ENCODE assay signal across 8 mouse cellular contexts in the genomic region with DNA sequence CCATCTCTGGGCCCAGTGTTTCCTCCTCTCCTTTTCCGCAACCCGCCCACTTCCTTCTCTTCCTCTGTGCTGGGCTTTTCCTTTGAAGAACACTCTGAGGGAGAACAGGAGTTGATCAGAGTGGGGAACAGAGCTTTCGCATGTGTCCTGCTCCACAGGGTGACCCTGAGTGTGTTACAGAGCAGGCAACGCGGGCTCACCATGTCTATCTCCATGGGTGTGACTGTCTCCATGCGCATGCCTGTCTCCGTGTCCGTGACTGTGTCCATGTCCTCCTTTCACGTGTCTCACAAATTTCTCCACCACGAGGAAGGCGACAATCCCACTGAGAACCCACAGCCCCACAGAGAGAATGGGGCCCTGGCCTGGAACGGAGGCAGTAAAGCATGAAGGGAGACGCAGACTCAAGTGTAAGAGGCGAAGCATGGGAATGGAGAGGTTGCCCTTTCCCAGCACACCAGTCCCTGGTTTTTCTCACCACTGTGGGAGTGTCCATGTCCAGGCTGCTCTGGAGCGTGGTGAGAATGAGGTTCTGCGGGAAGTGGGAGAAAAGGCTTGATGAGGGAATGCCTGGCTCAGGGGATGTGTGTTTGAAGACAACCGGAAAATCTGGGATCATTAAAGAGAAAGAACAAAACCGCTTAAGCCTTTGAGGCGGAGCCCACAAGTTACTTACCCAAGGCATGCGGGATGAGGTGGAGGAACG. TPM values are rescaled to one million over a fixed set of nuclear protein-coding genes. Genes with fewer than 3 reads are reported as not detected.
A peak's percentile ranks its signal among the peaks of the same experiment; 100 is the strongest.
DNase-seq lines count a peak whose midpoint lies in the region; TF ChIP-seq lines count a peak whose summit lies in the region.

No protein-coding gene starts in this region.

- H3K9me3 ChIP-seq in E14TG2a.4 (ENCODE audit: low read length): no peaks in the 10 kb centered on the region
- H3K9me3 ChIP-seq in limb, embryonic 10.5 days (replicated peaks): no peaks in the 10 kb centered on the region

- H3K27me3 ChIP-seq in E14TG2a.4 (ENCODE audit: insufficient read depth, low read length): peaks cover 17% of the 10 kb centered on the region
- no peaks in the 10 kb centered on the region for H3K27me3 ChIP-seq in limb, embryonic 10.5 days (ENCODE audit: low read depth, poor library complexity, severe bottlenecking)

- H3K4me3 ChIP-seq in E14TG2a.4 (replicated peaks; ENCODE audit: low read length): peak overlapping the region; percentile 99
- H3K4me3 ChIP-seq in embryonic fibroblast, embryonic 13.5 days (ENCODE audit: insufficient read depth, low read length): peak overlapping the region; percentile 75
- H3K4me3 ChIP-seq in limb, embryonic 10.5 days: peak overlapping the region; percentile 77
- H3K4me3 ChIP-seq in olfactory bulb, adult 2 months (ENCODE audit: insufficient read depth, low read depth, low read length): peak overlapping the region; percentile 59

- peaks cover 76% of the 10 kb centered on the region for H3K4me1 ChIP-seq in E14TG2a.4 (replicated peaks; ENCODE audit: low read depth, low read length)
- H3K4me1 ChIP-seq in embryonic fibroblast, embryonic 13.5 days (ENCODE audit: control insufficient read depth, insufficient read depth, low read length): peaks cover 24% of the 10 kb centered on the region
- H3K4me1 ChIP-seq in limb, embryonic 10.5 days: peaks cover 77% of the 10 kb centered on the region
- H3K4me1 ChIP-seq in olfactory bulb, adult 2 months (ENCODE audit: control insufficient read depth, insufficient read depth, low read length): peaks cover 63% of the 10 kb centered on the region

- TF ChIP-seq POLR2A in embryonic fibroblast, embryonic 13.5 days (IDR thresholded peaks at IDR 0.05; ENCODE audit: low read depth, low read length): 0 out of 2 replicates have a peak, but pooled peaks have one; percentile 27
- TF ChIP-seq POLR2A in olfactory bulb, adult 2 months (IDR thresholded peaks at IDR 0.05; ENCODE audit: insufficient read depth, low read depth, low read length): no peak

- peaks cover 51% of the 10 kb centered on the region for H3K36me3 ChIP-seq in E14TG2a.4 (ENCODE audit: insufficient read depth, low read length)
- H3K36me3 ChIP-seq in limb, embryonic 10.5 days: peaks cover 51% of the 10 kb centered on the region

- WGBS in limb, embryonic 10.5 days: 86% methylated on average over 21 of the region's 21 CpGs
- 67% methylated on average over 21 of the region's 21 CpGs for WGBS in olfactory bulb, adult 2 months

- peak overlapping the region; percentile 86 for H3K27ac ChIP-seq in embryonic fibroblast, embryonic 13.5 days (ENCODE audit: insufficient read depth, low read length)
- peak overlapping the region; percentile 96 for H3K27ac ChIP-seq in limb, embryonic 10.5 days
- no peak overlapping the region for H3K27ac ChIP-seq in olfactory bulb, adult 2 months (ENCODE audit: insufficient read depth, low read depth, low read length)

- TF ChIP-seq CTCF in E14TG2a.4 (conservative IDR thresholded peaks at IDR 0.05; ENCODE audit: low read length): no peak
- TF ChIP-seq CTCF in embryonic fibroblast, embryonic 13.5 days (IDR thresholded peaks at IDR 0.05; ENCODE audit: borderline replicate concordance, insufficient read depth, low read length): no peak
- TF ChIP-seq CTCF in olfactory bulb, adult 2 months (IDR thresholded peaks at IDR 0.05; ENCODE audit: insufficient read depth, low read depth, low read length): no peak

- peak; percentile 6 for DNase-seq in gastrocnemius, postnatal 25 days
- DNase-seq in gastrocnemius, adult 8-10 months (ENCODE audit: low spot score in 2 of 2): no peak
- no peak for DNase-seq in limb, embryonic 10.5 days (ENCODE audit: low spot score)
- DNase-seq in frontal cortex, adult 2 months (ENCODE audit: extremely low spot score in 1 of 2, low spot score in 1 of 2): no peak
- DNase-seq in frontal cortex, postnatal 36 days (ENCODE audit: low spot score in 2 of 2): no peak

RNA-seq across cellular contexts. Expression of a gene that starts 1.4 kb away (rescaled TPM):
- total RNA-seq in gastrocnemius, postnatal 25 days (2021): 10 to 100 TPM; 41.5 to 45.7 TPM
- total RNA-seq in gastrocnemius, adult 8-10 months (2022): 10 to 100 TPM; 44.2 to 63.5 (median 49.3) TPM
- polyA plus RNA-seq in embryonic fibroblast, embryonic 13.5 days (2011; ENCODE audit: insufficient read length, low read depth, missing spikeins): 181 and 191 TPM in 2 replicates
- 196 TPM in 2 replicates for polyA plus RNA-seq in limb, embryonic 10.5 days (2016; fragmentation: Nextera tagmentation; extraction: Ambion mirVana)
- polyA plus RNA-seq in olfactory bulb, adult 2 months (2012; ENCODE audit: insufficient read depth, insufficient read length, low replicate concordance, missing spikeins): not detected in 2 replicates
- 101 and 102 TPM in 2 replicates for polyA plus RNA-seq in frontal cortex, adult 2 months (2012; rRNA removed)

RNA-seq across cellular contexts. Expression of a gene that starts 1.6 kb away (rescaled TPM):
- 10 to 100 TPM; 34.9 to 36.3 TPM for total RNA-seq in gastrocnemius, postnatal 25 days (2021)
- 10 to 100 TPM; 36.8 to 39.3 (median 38.8) TPM for total RNA-seq in gastrocnemius, adult 8-10 months (2022)
- polyA plus RNA-seq in embryonic fibroblast, embryonic 13.5 days (2011; ENCODE audit: insufficient read length, low read depth, missing spikeins): 24.8 and 26.1 TPM in 2 replicates
- polyA plus RNA-seq in limb, embryonic 10.5 days (2016; fragmentation: Nextera tagmentation; extraction: Ambion mirVana): 49.9 and 51.0 TPM in 2 replicates
- not detected in 2 replicates for polyA plus RNA-seq in olfactory bulb, adult 2 months (2012; ENCODE audit: insufficient read depth, insufficient read length, low replicate concordance, missing spikeins)
- 69.5 and 79.4 TPM in 2 replicates for polyA plus RNA-seq in frontal cortex, adult 2 months (2012; rRNA removed)

RNA-seq across cellular contexts. Expression of a gene that starts 2.2 kb away (rescaled TPM):
- total RNA-seq in gastrocnemius, postnatal 25 days (2021): 10 to 100 TPM; 52.7 to 59.9 TPM
- total RNA-seq in gastrocnemius, adult 8-10 months (2022): 10 to 100 TPM; 83.6 to 90.2 (median 84.9) TPM
- polyA plus RNA-seq in embryonic fibroblast, embryonic 13.5 days (2011; ENCODE audit: insufficient read length, low read depth, missing spikeins): 16.7 and 16.9 TPM in 2 replicates
- 25.9 and 33.7 TPM in 2 replicates for polyA plus RNA-seq in limb, embryonic 10.5 days (2016; fragmentation: Nextera tagmentation; extraction: Ambion mirVana)
- not detected in 2 replicates for polyA plus RNA-seq in olfactory bulb, adult 2 months (2012; ENCODE audit: insufficient read depth, insufficient read length, low replicate concordance, missing spikeins)
- 84.6 and 87.2 TPM in 2 replicates for polyA plus RNA-seq in frontal cortex, adult 2 months (2012; rRNA removed)

RNA-seq across cellular contexts. Expression of a gene that starts 5.6 kb away (rescaled TPM):
- total RNA-seq in gastrocnemius, postnatal 25 days (2021): 10 to 100 TPM; 10.1 to 12.3 TPM
- total RNA-seq in gastrocnemius, adult 8-10 months (2022): 10 to 100 TPM in 3 of 4 experiments, 1 to 10 TPM in 1; 9.8 to 15.6 (median 11.7) TPM
- polyA plus RNA-seq in embryonic fibroblast, embryonic 13.5 days (2011; ENCODE audit: insufficient read length, low read depth, missing spikeins): 12.2 and 13.8 TPM in 2 replicates
- 11.8 and 15.0 TPM in 2 replicates for polyA plus RNA-seq in limb, embryonic 10.5 days (2016; fragmentation: Nextera tagmentation; extraction: Ambion mirVana)
- polyA plus RNA-seq in olfactory bulb, adult 2 months (2012; ENCODE audit: insufficient read depth, insufficient read length, low replicate concordance, missing spikeins): not detected in 2 replicates
- polyA plus RNA-seq in frontal cortex, adult 2 months (2012; rRNA removed): 80.9 and 89.6 TPM in 2 replicates

RNA-seq across cellular contexts. Expression of a gene that starts 9.2 kb away (rescaled TPM):
- total RNA-seq in gastrocnemius, postnatal 25 days (2021): 10 to 100 TPM in 1 of 2 experiments, 1 to 10 TPM in 1; 6.5 to 16.7 TPM
- 1 to 10 TPM; 2.5 to 4.8 (median 3.9) TPM for total RNA-seq in gastrocnemius, adult 8-10 months (2022)
- polyA plus RNA-seq in embryonic fibroblast, embryonic 13.5 days (2011; ENCODE audit: insufficient read length, low read depth, missing spikeins): 0.37 and 0.45 TPM in 2 replicates
- polyA plus RNA-seq in limb, embryonic 10.5 days (2016; fragmentation: Nextera tagmentation; extraction: Ambion mirVana): 0.43 and 2.5 TPM in 2 replicates
- polyA plus RNA-seq in olfactory bulb, adult 2 months (2012; ENCODE audit: insufficient read depth, insufficient read length, low replicate concordance, missing spikeins): not detected in 2 replicates
- polyA plus RNA-seq in frontal cortex, adult 2 months (2012; rRNA removed): 10.0 and 10.7 TPM in 2 replicates
